Mouse (Mus musculus): Measurements from ENCODE around the gene Zfp580. TPM values are rescaled to one million over a fixed set of nuclear protein-coding genes. Genes with fewer than 3 reads are reported as not detected.

Gene Zfp580
- polyA plus RNA-seq (2015; fragmentation: Illumina TruSeq; extraction: RNeasy Lipid Tissue Mini Kit (QIAGEN cat#74804); ENCODE audit: low read depth, low replicate concordance), result 17.7 TPM

GRCm38 (mm10) chr7:5051193-5052192, at the start of gene Zfp580:
TSS of gene Zfp580 (plus strand) at chr7:5051538.

GRCm38 (mm10) chr7:5014251-5015117, 36.9 kb upstream of the Zfp580 start, which contains the start of the genes Zfp524 and Fiz1:
TSS of gene Zfp524 (plus strand) at chr7:5014415.
TSS of gene Fiz1 (minus strand) at chr7:5014697.

DNA sequence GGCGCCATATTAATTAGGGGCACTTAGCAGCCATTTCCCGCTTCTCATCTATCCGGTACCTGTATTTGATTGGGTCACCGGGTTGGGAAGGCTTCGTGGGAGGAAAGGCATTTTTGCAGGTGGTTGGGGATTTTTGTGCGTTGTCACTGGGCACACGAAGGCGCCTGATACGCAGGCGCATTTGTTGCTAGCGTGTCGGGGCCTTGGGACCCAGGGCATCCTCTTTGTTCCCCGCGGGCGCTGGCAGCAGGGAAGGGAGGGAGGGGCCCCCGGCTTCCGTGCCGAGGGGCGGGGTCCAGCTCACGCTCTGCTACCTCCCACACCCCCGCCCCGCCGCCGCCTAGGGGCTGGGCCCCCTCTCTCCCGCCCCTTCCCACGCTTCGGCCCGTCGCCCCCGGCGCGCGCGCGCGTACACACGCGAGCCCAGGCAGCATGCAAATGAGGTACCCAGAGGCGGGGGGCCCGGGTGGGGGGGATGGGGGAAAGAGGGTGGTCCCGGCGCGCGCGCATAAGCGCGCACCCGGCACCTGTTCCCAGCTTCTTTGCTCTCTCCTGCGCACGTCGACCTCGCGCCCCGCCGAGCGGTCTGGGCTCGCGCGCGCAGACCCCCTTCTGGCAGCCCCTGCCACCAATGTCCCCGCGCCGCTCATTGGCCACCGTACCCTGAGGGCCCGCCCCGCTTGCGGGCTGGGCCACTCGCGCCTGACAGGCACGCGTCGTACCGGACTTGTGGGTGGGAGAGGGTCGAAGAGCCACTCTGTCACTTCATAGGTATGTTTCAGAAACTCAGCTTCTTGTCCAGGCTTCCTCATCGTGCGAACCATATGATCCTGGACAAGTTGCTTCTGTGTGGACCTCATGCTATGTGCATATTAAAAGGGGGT, 36.0 kb upstream of the Zfp580 start, which contains the start of gene Gm44973:
TSS of gene Gm44973 (plus strand) at position 379 of the 884 bp plus-strand sequence.

GRCm38 (mm10) chr7:5020000-5020681, 31.2 kb upstream of the Zfp580 start, which contains the start of the genes Zfp865 and Ccdc106:
TSS of gene Zfp865 (plus strand) at chr7:5020376.
TSS of gene Ccdc106 (plus strand) at chr7:5020553.

DNA sequence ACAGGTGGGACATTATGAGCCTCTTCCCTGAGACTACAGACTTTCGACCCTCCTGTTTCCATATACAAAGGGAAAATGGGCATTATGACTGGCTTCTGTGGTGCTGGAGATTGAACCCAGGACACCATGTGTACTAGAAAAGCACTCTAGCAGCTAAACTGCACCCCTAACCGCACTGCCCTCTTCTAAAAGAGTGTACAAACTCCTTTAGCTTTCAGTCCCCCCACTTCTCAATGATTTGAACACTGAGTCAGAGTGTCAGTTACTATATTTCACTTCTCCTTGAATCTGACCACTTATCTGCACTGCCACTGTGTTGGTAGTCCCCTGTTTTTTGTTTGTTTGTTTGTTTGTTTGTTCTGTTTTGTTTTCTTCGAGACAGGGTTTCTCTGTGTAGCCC, 17.5 kb upstream of the Zfp580 start, which contains the start of gene 4632433K11Rik:
TSS of gene 4632433K11Rik (plus strand) at position 301 of the 400 bp plus-strand sequence.

GRCm38 (mm10) chr7:5038109-5038732, 13.1 kb upstream of the Zfp580 start, which contains the start of gene Zfp784:
TSS of gene Zfp784 (minus strand) at chr7:5038446.

DNA sequence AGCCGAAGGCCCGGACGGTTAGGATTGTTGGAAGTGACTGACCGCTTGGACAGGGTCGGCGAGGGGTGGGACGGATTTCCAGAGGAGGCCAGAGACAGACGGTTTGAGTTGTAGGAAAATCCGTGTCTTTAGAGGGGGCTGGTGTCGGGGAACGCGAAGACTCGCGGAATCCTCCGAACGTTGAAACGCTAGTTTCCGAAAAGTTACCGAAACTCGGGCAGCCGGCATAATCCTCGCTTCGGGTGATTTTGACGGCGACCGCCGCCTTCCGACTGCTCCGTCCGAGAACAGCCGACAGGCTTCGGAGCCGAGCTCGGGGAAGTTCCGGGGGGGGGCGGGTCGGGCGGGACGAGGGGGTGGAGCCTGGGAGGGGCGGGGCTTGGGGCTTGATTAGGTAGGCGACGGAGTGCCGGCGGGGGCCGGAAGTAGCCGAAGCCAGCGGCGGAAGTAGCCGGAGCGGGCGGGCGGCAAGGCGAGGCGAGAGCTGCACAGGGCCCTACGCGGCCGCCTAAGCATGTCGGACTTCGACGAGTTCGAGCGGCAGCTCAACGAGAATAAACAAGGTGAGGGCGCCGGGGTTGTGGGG, 10.5 kb downstream of the Zfp580 start, which contains the start of gene U2af2:
TSS of gene U2af2 (plus strand) at position 370 of the 586 bp plus-strand sequence.

GRCm38 (mm10) chr7:5080010-5080751, 28.8 kb downstream of the Zfp580 start, which contains the start of gene Epn1:
TSS of gene Epn1 (plus strand) at chr7:5080235.

Other genes with a start within 250 kb of the Zfp580 start
- 175 TPM for gene Ube2s, start 238.9 kb upstream of the Zfp580 start, polyA plus RNA-seq (2015; fragmentation: Illumina TruSeq; extraction: RNeasy Lipid Tissue Mini Kit (QIAGEN cat#74804); ENCODE audit: low read depth, low replicate concordance)
- 75.7 TPM for gene Shisa7, start 206.8 kb upstream of the Zfp580 start, polyA plus RNA-seq (2015; fragmentation: Illumina TruSeq; extraction: RNeasy Lipid Tissue Mini Kit (QIAGEN cat#74804); ENCODE audit: low read depth, low replicate concordance)
- 10.4 TPM for gene Isoc2b, start 181.3 kb upstream of the Zfp580 start, polyA plus RNA-seq (2015; fragmentation: Illumina TruSeq; extraction: RNeasy Lipid Tissue Mini Kit (QIAGEN cat#74804); ENCODE audit: low read depth, low replicate concordance)
- 16.9 TPM for gene Isoc2a, start 174.4 kb upstream of the Zfp580 start, polyA plus RNA-seq (2015; fragmentation: Illumina TruSeq; extraction: RNeasy Lipid Tissue Mini Kit (QIAGEN cat#74804); ENCODE audit: low read depth, low replicate concordance)
- not detected for gene Gm36210, start 145.0 kb upstream of the Zfp580 start, polyA plus RNA-seq (2015; fragmentation: Illumina TruSeq; extraction: RNeasy Lipid Tissue Mini Kit (QIAGEN cat#74804); ENCODE audit: low read depth, low replicate concordance)
- gene Zfp628, start 136.3 kb upstream of the Zfp580 start, polyA plus RNA-seq (2015; fragmentation: Illumina TruSeq; extraction: RNeasy Lipid Tissue Mini Kit (QIAGEN cat#74804); ENCODE audit: low read depth, low replicate concordance), result 5.6 TPM
- 103 TPM for gene Nat14, start 129.5 kb upstream of the Zfp580 start, polyA plus RNA-seq (2015; fragmentation: Illumina TruSeq; extraction: RNeasy Lipid Tissue Mini Kit (QIAGEN cat#74804); ENCODE audit: low read depth, low replicate concordance)
- gene Ssc5d, start 125.8 kb upstream of the Zfp580 start, polyA plus RNA-seq (2015; fragmentation: Illumina TruSeq; extraction: RNeasy Lipid Tissue Mini Kit (QIAGEN cat#74804); ENCODE audit: low read depth, low replicate concordance), result 1.2 TPM
- gene Sbk2, start 87.1 kb upstream of the Zfp580 start, polyA plus RNA-seq (2015; fragmentation: Illumina TruSeq; extraction: RNeasy Lipid Tissue Mini Kit (QIAGEN cat#74804); ENCODE audit: low read depth, low replicate concordance), result 0.45 TPM
- 1.1 TPM for gene Sbk3, start 80.4 kb upstream of the Zfp580 start, polyA plus RNA-seq (2015; fragmentation: Illumina TruSeq; extraction: RNeasy Lipid Tissue Mini Kit (QIAGEN cat#74804); ENCODE audit: low read depth, low replicate concordance)
- gene Zfp579, start 55.4 kb upstream of the Zfp580 start, polyA plus RNA-seq (2015; fragmentation: Illumina TruSeq; extraction: RNeasy Lipid Tissue Mini Kit (QIAGEN cat#74804); ENCODE audit: low read depth, low replicate concordance), result 16.7 TPM
- 10.3 TPM for gene Zfp524, start 37.1 kb upstream of the Zfp580 start, polyA plus RNA-seq (2015; fragmentation: Illumina TruSeq; extraction: RNeasy Lipid Tissue Mini Kit (QIAGEN cat#74804); ENCODE audit: low read depth, low replicate concordance)
- 15.9 TPM for gene Fiz1, start 36.8 kb upstream of the Zfp580 start, polyA plus RNA-seq (2015; fragmentation: Illumina TruSeq; extraction: RNeasy Lipid Tissue Mini Kit (QIAGEN cat#74804); ENCODE audit: low read depth, low replicate concordance)
- not detected for gene Gm44973, start 36.0 kb upstream of the Zfp580 start, polyA plus RNA-seq (2015; fragmentation: Illumina TruSeq; extraction: RNeasy Lipid Tissue Mini Kit (QIAGEN cat#74804); ENCODE audit: low read depth, low replicate concordance)
- 17.7 TPM for gene Zfp865, start 31.2 kb upstream of the Zfp580 start, polyA plus RNA-seq (2015; fragmentation: Illumina TruSeq; extraction: RNeasy Lipid Tissue Mini Kit (QIAGEN cat#74804); ENCODE audit: low read depth, low replicate concordance)
- 63.8 TPM for gene Ccdc106, start 31.0 kb upstream of the Zfp580 start, polyA plus RNA-seq (2015; fragmentation: Illumina TruSeq; extraction: RNeasy Lipid Tissue Mini Kit (QIAGEN cat#74804); ENCODE audit: low read depth, low replicate concordance)
- gene 4632433K11Rik, start 17.4 kb upstream of the Zfp580 start, polyA plus RNA-seq (2015; fragmentation: Illumina TruSeq; extraction: RNeasy Lipid Tissue Mini Kit (QIAGEN cat#74804); ENCODE audit: low read depth, low replicate concordance), result not detected
- gene Zfp784, start 13.1 kb upstream of the Zfp580 start, polyA plus RNA-seq (2015; fragmentation: Illumina TruSeq; extraction: RNeasy Lipid Tissue Mini Kit (QIAGEN cat#74804); ENCODE audit: low read depth, low replicate concordance), result 6.4 TPM
- gene U2af2, start 10.6 kb downstream of the Zfp580 start, polyA plus RNA-seq (2015; fragmentation: Illumina TruSeq; extraction: RNeasy Lipid Tissue Mini Kit (QIAGEN cat#74804); ENCODE audit: low read depth, low replicate concordance), result 167 TPM
- 312 TPM for gene Epn1, start 28.7 kb downstream of the Zfp580 start, polyA plus RNA-seq (2015; fragmentation: Illumina TruSeq; extraction: RNeasy Lipid Tissue Mini Kit (QIAGEN cat#74804); ENCODE audit: low read depth, low replicate concordance)
- not detected for gene Rfpl4, start 65.4 kb downstream of the Zfp580 start, polyA plus RNA-seq (2015; fragmentation: Illumina TruSeq; extraction: RNeasy Lipid Tissue Mini Kit (QIAGEN cat#74804); ENCODE audit: low read depth, low replicate concordance)
- 0.49 TPM for gene Rasl2-9, start 74.4 kb downstream of the Zfp580 start, polyA plus RNA-seq (2015; fragmentation: Illumina TruSeq; extraction: RNeasy Lipid Tissue Mini Kit (QIAGEN cat#74804); ENCODE audit: low read depth, low replicate concordance)
- gene Vmn1r55, start 98.1 kb downstream of the Zfp580 start, polyA plus RNA-seq (2015; fragmentation: Illumina TruSeq; extraction: RNeasy Lipid Tissue Mini Kit (QIAGEN cat#74804); ENCODE audit: low read depth, low replicate concordance), result not detected
- gene Vmn1r56, start 145.2 kb downstream of the Zfp580 start, polyA plus RNA-seq (2015; fragmentation: Illumina TruSeq; extraction: RNeasy Lipid Tissue Mini Kit (QIAGEN cat#74804); ENCODE audit: low read depth, low replicate concordance), result not detected
- not detected for gene Vmn1r57, start 167.0 kb downstream of the Zfp580 start, polyA plus RNA-seq (2015; fragmentation: Illumina TruSeq; extraction: RNeasy Lipid Tissue Mini Kit (QIAGEN cat#74804); ENCODE audit: low read depth, low replicate concordance)